Mouse (Mus musculus): ENCODE measurements around the gene Exph5. TPM values are rescaled to one million over a fixed set of nuclear protein-coding genes. Genes with fewer than 3 reads are reported as not detected.

Exph5 gene
- polyA plus RNA-seq (2015; fragmentation: Nextera tagmentation; extraction: Ambion mirVana) = 0.23 and 0.51 TPM in 2 replicates

- no peak for ATAC-seq (ENCODE audit: extremely low read depth, insufficient number of reproducible peaks, low FRiP score, low TSS enrichment)
- H3K27ac ChIP-seq (replicated peaks) = no peak within 1 kb of the TSS; the same call in 1 of the 2 replicates
- no peaks in the 10 kb centered on the region for H3K9me3 ChIP-seq
- peaks cover 15% of the 10 kb centered on the region; the same call in 1 of the 2 replicates for H3K4me1 ChIP-seq
- under 1% methylated on average over 11 of the region's 11 CpGs for WGBS
- no peaks in the 10 kb centered on the region for H3K36me3 ChIP-seq
- H3K4me2 ChIP-seq = peak within 1 kb of the TSS; percentile 93
- H3K27me3 ChIP-seq (replicated peaks) = peaks cover 27% of the 10 kb centered on the region
- H3K4me3 ChIP-seq = peak within 1 kb of the TSS; percentile 57
- H3K9ac ChIP-seq = peak within 1 kb of the TSS; percentile 76
These were observed at the start of gene Exph5 for GRCm38 (mm10) chr9:53301269-53301720. Gene Exph5, plus strand, starts transcription at chr9:53301670.

- H3K4me3 ChIP-seq = no peak overlapping the region
- H3K4me2 ChIP-seq = no peak overlapping the region
- ATAC-seq (ENCODE audit: extremely low read depth, insufficient number of reproducible peaks, low FRiP score, low TSS enrichment) = no peak
- WGBS = 5% methylated on average over 4 of the region's 4 CpGs
- no peaks in the 10 kb centered on the region for H3K9me3 ChIP-seq
- 0 out of 2 replicates have a peak, but pooled peaks cover 2% of the 10 kb centered on the region for H3K27me3 ChIP-seq (replicated peaks)
- H3K36me3 ChIP-seq = no peaks in the 10 kb centered on the region
- H3K9ac ChIP-seq = no peak overlapping the region
- no peak overlapping the region for H3K27ac ChIP-seq (replicated peaks)
- peaks cover 11% of the 10 kb centered on the region; the same call in 1 of the 2 replicates for H3K4me1 ChIP-seq
These were observed 47.1 kb upstream of the Exph5 start for GRCm38 (mm10) chr9:53254368-53254767.

- peaks cover 11% of the 10 kb centered on the region; the same call in 1 of the 2 replicates for H3K4me1 ChIP-seq
- no peak for ATAC-seq (ENCODE audit: extremely low read depth, insufficient number of reproducible peaks, low FRiP score, low TSS enrichment)
- H3K27ac ChIP-seq (replicated peaks) = no peak overlapping the region
- H3K27me3 ChIP-seq (replicated peaks) = no peaks in the 10 kb centered on the region
- no peaks in the 10 kb centered on the region for H3K9me3 ChIP-seq
- no peaks in the 10 kb centered on the region for H3K36me3 ChIP-seq
- H3K4me3 ChIP-seq = no peak overlapping the region
- WGBS = 69% methylated on average over 4 of the region's 4 CpGs
- H3K4me2 ChIP-seq = no peak overlapping the region
- H3K9ac ChIP-seq = no peak overlapping the region
These were observed 44.7 kb upstream of the Exph5 start for GRCm38 (mm10) chr9:53256690-53257305.

GRCm38 (mm10) chr9:53257772-53258171, 43.7 kb upstream of the Exph5 start:
- H3K4me2 ChIP-seq = no peak overlapping the region
- H3K27me3 ChIP-seq (replicated peaks) = no peaks in the 10 kb centered on the region
- H3K4me3 ChIP-seq = no peak overlapping the region
- H3K36me3 ChIP-seq = no peaks in the 10 kb centered on the region
- no peaks in the 10 kb centered on the region for H3K9me3 ChIP-seq
- 5% methylated on average over 3 of the region's 3 CpGs for WGBS
- H3K27ac ChIP-seq (replicated peaks) = no peak overlapping the region
- ATAC-seq (ENCODE audit: extremely low read depth, insufficient number of reproducible peaks, low FRiP score, low TSS enrichment) = no peak
- peaks cover 11% of the 10 kb centered on the region; the same call in 1 of the 2 replicates for H3K4me1 ChIP-seq
- peak overlapping the region; percentile 17; the same call in 1 of the 2 replicates for H3K9ac ChIP-seq

- no peak for ATAC-seq (ENCODE audit: extremely low read depth, insufficient number of reproducible peaks, low FRiP score, low TSS enrichment)
- H3K4me2 ChIP-seq = no peak overlapping the region
These were observed 43.3 kb upstream of the Exph5 start for GRCm38 (mm10) chr9:53258199-53258598.

GRCm38 (mm10) chr9:53264387-53264786, 37.1 kb upstream of the Exph5 start:
- Histone ChIP-seq H3K9ac (no peak overlapping the region), H3K27me3 (replicated peaks) (no peaks in the 10 kb centered on the region), H3K9me3 (no peaks in the 10 kb centered on the region), H3K4me1 (peaks cover 15% of the 10 kb centered on the region), H3K4me3 (no peak overlapping the region), H3K27ac (replicated peaks) (peak overlapping the region; percentile 42), H3K36me3 (no peaks in the 10 kb centered on the region), H3K4me2 (peak overlapping the region; percentile 30; the same call in 1 of the 2 replicates)
- ATAC-seq (ENCODE audit: extremely low read depth, insufficient number of reproducible peaks, low FRiP score, low TSS enrichment) = no peak
- WGBS = 34% methylated on average over 4 of the region's 4 CpGs

More at GRCm38 (mm10) chr9:53258199-53258598, 43.3 kb upstream of the Exph5 start:
- Histone ChIP-seq H3K27me3 (replicated peaks) (no peaks in the 10 kb centered on the region), H3K4me3 (no peak overlapping the region), H3K9me3 (no peaks in the 10 kb centered on the region), H3K27ac (replicated peaks) (no peak overlapping the region), H3K9ac (no peak overlapping the region), H3K36me3 (no peaks in the 10 kb centered on the region), H3K4me1 (peaks cover 11% of the 10 kb centered on the region; the same call in 1 of the 2 replicates)
- whole genome bisulfite sequencing = 39% methylated on average over 6 of the region's 6 CpGs

GRCm38 (mm10) chr9:53265589-53265988, 35.9 kb upstream of the Exph5 start:
- H3K4me1 ChIP-seq = peaks cover 15% of the 10 kb centered on the region
- H3K9me3 ChIP-seq = no peaks in the 10 kb centered on the region
- H3K9ac ChIP-seq = no peak overlapping the region
- ATAC-seq (ENCODE audit: extremely low read depth, insufficient number of reproducible peaks, low FRiP score, low TSS enrichment) = no peak
- H3K36me3 ChIP-seq = no peaks in the 10 kb centered on the region
- no peak overlapping the region for H3K4me2 ChIP-seq
- no peaks in the 10 kb centered on the region for H3K27me3 ChIP-seq (replicated peaks)
- H3K27ac ChIP-seq (replicated peaks) = no peak overlapping the region
- no peak overlapping the region for H3K4me3 ChIP-seq
- 69% methylated on average over 2 of the region's 2 CpGs for WGBS

GRCm38 (mm10) chr9:53268036-53268435, 33.4 kb upstream of the Exph5 start:
- WGBS = 37% methylated on average over 5 of the region's 5 CpGs
- H3K9ac ChIP-seq = no peak overlapping the region
- no peak for ATAC-seq (ENCODE audit: extremely low read depth, insufficient number of reproducible peaks, low FRiP score, low TSS enrichment)
- H3K36me3 ChIP-seq = no peaks in the 10 kb centered on the region
- no peak overlapping the region for H3K4me2 ChIP-seq
- no peak overlapping the region for H3K4me3 ChIP-seq
- H3K9me3 ChIP-seq = no peaks in the 10 kb centered on the region
- H3K27me3 ChIP-seq (replicated peaks) = no peaks in the 10 kb centered on the region
- H3K4me1 ChIP-seq = peaks cover 24% of the 10 kb centered on the region
- H3K27ac ChIP-seq (replicated peaks) = peak overlapping the region; percentile 42; the same call in 1 of the 2 replicates

- H3K4me1 ChIP-seq = peaks cover 24% of the 10 kb centered on the region
- H3K36me3 ChIP-seq = no peaks in the 10 kb centered on the region
- peak overlapping the region; percentile 42; the same call in 1 of the 2 replicates for H3K27ac ChIP-seq (replicated peaks)
- ATAC-seq (ENCODE audit: extremely low read depth, insufficient number of reproducible peaks, low FRiP score, low TSS enrichment) = no peak
- H3K4me3 ChIP-seq = no peak overlapping the region
- no peaks in the 10 kb centered on the region for H3K27me3 ChIP-seq (replicated peaks)
- H3K4me2 ChIP-seq = no peak overlapping the region
- H3K9ac ChIP-seq = no peak overlapping the region
- H3K9me3 ChIP-seq = no peaks in the 10 kb centered on the region
- 60% methylated on average over 5 of the region's 5 CpGs for WGBS
These were observed 32.6 kb upstream of the Exph5 start for GRCm38 (mm10) chr9:53268731-53269465.

GRCm38 (mm10) chr9:53269466-53269755, 32.1 kb upstream of the Exph5 start:
- H3K27ac ChIP-seq (replicated peaks) = 0 out of 2 replicates have a peak overlapping the region, but pooled peaks have one; percentile 1
- no peak overlapping the region for H3K4me2 ChIP-seq

GRCm38 (mm10) chr9:53271281-53272022, 30.0 kb upstream of the Exph5 start:
- no peaks in the 10 kb centered on the region for H3K9me3 ChIP-seq
- H3K27ac ChIP-seq (replicated peaks) = no peak overlapping the region
- no peak overlapping the region for H3K9ac ChIP-seq
- H3K4me2 ChIP-seq = no peak overlapping the region
- 47% methylated on average over 5 of the region's 5 CpGs for WGBS
- H3K4me1 ChIP-seq = peaks cover 15% of the 10 kb centered on the region
- H3K4me3 ChIP-seq = no peak overlapping the region
- H3K27me3 ChIP-seq (replicated peaks) = no peaks in the 10 kb centered on the region
- no peak for ATAC-seq (ENCODE audit: extremely low read depth, insufficient number of reproducible peaks, low FRiP score, low TSS enrichment)
- H3K36me3 ChIP-seq = no peaks in the 10 kb centered on the region

More at GRCm38 (mm10) chr9:53269466-53269755, 32.1 kb upstream of the Exph5 start:
- no peak overlapping the region for H3K4me3 ChIP-seq
- peaks cover 19% of the 10 kb centered on the region for H3K4me1 ChIP-seq
- H3K9ac ChIP-seq = no peak overlapping the region
- H3K9me3 ChIP-seq = no peaks in the 10 kb centered on the region
- no peak for ATAC-seq (ENCODE audit: extremely low read depth, insufficient number of reproducible peaks, low FRiP score, low TSS enrichment)
- 84% methylated on average over 5 of the region's 5 CpGs for WGBS
- H3K36me3 ChIP-seq = no peaks in the 10 kb centered on the region
- H3K27me3 ChIP-seq (replicated peaks) = no peaks in the 10 kb centered on the region

Measured in heart, embryonic 13.5 days (tissue).